Mouse (Mus musculus) T-helper 2 cell (primary cell): Measurements from ENCODE around the gene Scimp.

Source experiments
- in situ Hi-C: fragments of 300-600 bp; cut with MboI, MseI; formaldehyde crosslinking; loops from one replicate; pipeline ENCODE4 v1.15.1; 2025; ENCODE audit warnings: high pct_unique_total_duplicates

Scimp gene

GRCm38 (mm10) chr11:70776830-70777571 is 35.4 kb downstream of the Scimp start:
- in situ Hi-C loops, result loop anchor here (10.0 kb wide), 1 partner anchor 48 kb away; no protein-coding TSS in a partner anchor

GRCm38 (mm10) chr11:70770804-70771203 is 41.6 kb downstream of the Scimp start:
- in situ Hi-C loops, result loop anchor here (10.0 kb wide), 1 partner anchor 54 kb away; no protein-coding TSS in a partner anchor

- in situ Hi-C loops, result no loop called here
Measured at GRCm38 (mm10) chr11:70765776-70766445, 46.5 kb downstream of the Scimp start.

GRCm38 (mm10) chr11:70763936-70764808 is 48.2 kb downstream of the Scimp start, which contains the start of gene Zfp3:
Zfp3 (plus strand) TSS chr11:70764209.
- in situ Hi-C loops, result loop anchor here (5.0 kb wide), 1 partner anchor 337 kb away; no protein-coding TSS in a partner anchor

GRCm38 (mm10) chr11:70763582-70763935 is 48.8 kb downstream of the Scimp start:
- in situ Hi-C loops, result loop anchor here (5.0 kb wide), 1 partner anchor 336 kb away; no protein-coding TSS in a partner anchor

GRCm38 (mm10) chr11:70762641-70763040 is 49.7 kb downstream of the Scimp start:
- in situ Hi-C loops, result loop anchor here (5.0 kb wide), 1 partner anchor 335 kb away; no protein-coding TSS in a partner anchor

GRCm38 (mm10) chr11:70760446-70760845 is 51.9 kb downstream of the Scimp start:
- in situ Hi-C loops, result loop anchor here (5.0 kb wide), 1 partner anchor 333 kb away; no protein-coding TSS in a partner anchor

- in situ Hi-C loops, result loop anchor here (5.0 kb wide), 1 partner anchor 68 kb away; the partner anchor contains the start of gene Camta2
Measured at GRCm38 (mm10) chr11:70755645-70756044, 56.7 kb downstream of the Scimp start.

- in situ Hi-C loops, result loop anchor here (5.0 kb wide), 1 partner anchor 68 kb away; the partner anchor contains the start of gene Camta2
Measured at GRCm38 (mm10) chr11:70754958-70755357, 57.4 kb downstream of the Scimp start.

GRCm38 (mm10) chr11:70754476-70754875 is 57.9 kb downstream of the Scimp start:
- in situ Hi-C loops, result no loop called here

- in situ Hi-C loops, result no loop called here
Measured at GRCm38 (mm10) chr11:70753146-70753545, 59.2 kb downstream of the Scimp start.

GRCm38 (mm10) chr11:70752337-70753017 is 59.9 kb downstream of the Scimp start:
- in situ Hi-C loops, result no loop called here

- in situ Hi-C loops, result no loop called here
Measured at GRCm38 (mm10) chr11:70747876-70748545, 64.4 kb downstream of the Scimp start.

- in situ Hi-C loops, result no loop called here
Measured at GRCm38 (mm10) chr11:70745636-70746035, 66.8 kb downstream of the Scimp start.

- in situ Hi-C loops, result no loop called here
Measured at GRCm38 (mm10) chr11:70742581-70743459, 69.6 kb downstream of the Scimp start.

- in situ Hi-C loops, result no loop called here
Measured at GRCm38 (mm10) chr11:70742117-70742516, 70.3 kb downstream of the Scimp start.

- in situ Hi-C loops, result no loop called here
Measured at GRCm38 (mm10) chr11:70741603-70742002, 70.8 kb downstream of the Scimp start.
